Mouse (Mus musculus) adrenal gland, adult 18-20 months (tissue): ENCODE results near the gene Slc41a1. TPM values are rescaled to one million over a fixed set of nuclear protein-coding genes. Genes with fewer than 3 reads are reported as not detected.

Experiments used
- DNase-seq, 2 experiments: peaks; one replicate each; pipeline ENCODE4 v3.0.0; 2021 to 2022; ENCODE audit warnings: low spot score in 2 of 2
- total RNA-seq, 2 experiments: library from RNA; stranded (reverse); gene quantifications; 1 replicate in 1 of 2; 2 replicates in 1 of 2; pipeline ENCODE4 v1.2.3; 2021

Slc41a1 gene
- total RNA-seq, 2 experiments from 2014 or later: 29.4 to 41.6 TPM

GRCm38 (mm10) chr1:131824528-131825181, 2.6 kb upstream of the Slc41a1 start:
- no peak for DNase-seq

DNA sequence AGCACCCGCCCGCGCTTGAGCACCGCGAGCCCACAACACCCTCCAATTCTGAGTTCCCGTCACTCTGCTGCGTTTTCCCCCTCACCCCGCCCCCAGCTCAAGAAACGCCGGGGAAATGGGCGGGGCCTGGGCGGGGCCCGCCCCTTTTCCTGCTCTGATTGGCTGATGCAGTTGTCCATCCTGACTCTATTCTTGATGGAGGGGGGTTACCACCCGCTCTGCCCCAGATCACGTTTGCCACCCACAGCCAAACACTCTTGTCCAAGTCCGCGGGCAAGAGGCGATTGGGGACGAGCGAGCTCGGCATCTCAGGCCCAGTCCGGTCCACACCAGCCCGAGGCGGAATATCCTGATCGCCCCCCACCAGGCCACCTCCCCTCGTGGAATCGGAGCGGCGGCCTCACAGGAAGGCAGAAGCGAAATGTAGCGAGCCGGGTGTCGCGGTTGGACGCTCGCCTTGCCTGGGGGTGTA, 530 bp downstream of the Slc41a1 start:
- DNase-seq: peak; percentile 90 to 94

- no peak for DNase-seq
These were observed 1.2 kb downstream of the Slc41a1 start for GRCm38 (mm10) chr1:131828297-131829126.

GRCm38 (mm10) chr1:131829279-131829678, 2.0 kb downstream of the Slc41a1 start:
- DNase-seq: no peak

GRCm38 (mm10) chr1:131830561-131830960, 3.3 kb downstream of the Slc41a1 start:
- no peak for DNase-seq

DNA sequence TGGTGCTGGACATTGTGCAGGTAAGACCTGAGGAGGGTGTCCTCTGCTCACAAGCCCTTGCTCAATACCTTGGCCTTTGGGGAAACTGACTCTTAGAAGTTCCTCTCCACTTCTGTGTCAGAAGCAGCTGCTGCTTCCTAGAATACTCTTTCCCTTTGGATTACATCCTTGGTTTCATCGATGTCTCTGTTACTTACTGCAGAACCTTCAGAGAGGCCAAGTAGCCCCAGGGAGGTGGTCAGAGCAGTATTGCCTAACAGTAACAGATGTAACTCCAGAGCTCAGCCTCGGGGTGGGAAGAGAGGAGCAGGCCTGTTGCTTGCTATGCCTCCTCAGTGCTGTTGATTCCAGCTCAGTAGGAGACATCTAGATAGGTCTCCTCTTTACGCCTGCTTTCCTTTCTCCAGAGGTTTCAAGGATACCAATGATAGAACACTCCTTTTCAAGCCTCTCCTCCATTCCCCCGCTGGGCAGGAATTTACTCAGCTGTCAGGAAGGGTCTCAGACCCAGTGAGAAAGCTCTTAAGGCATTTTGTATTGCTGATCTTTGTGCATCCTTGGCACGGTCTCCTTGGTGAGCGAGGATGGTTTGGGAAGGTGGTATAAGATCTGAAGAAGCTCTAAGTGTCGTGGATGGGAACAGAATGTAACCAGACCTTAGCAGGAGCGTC, 3.8 kb downstream of the Slc41a1 start:
- DNase-seq: no peak

DNA sequence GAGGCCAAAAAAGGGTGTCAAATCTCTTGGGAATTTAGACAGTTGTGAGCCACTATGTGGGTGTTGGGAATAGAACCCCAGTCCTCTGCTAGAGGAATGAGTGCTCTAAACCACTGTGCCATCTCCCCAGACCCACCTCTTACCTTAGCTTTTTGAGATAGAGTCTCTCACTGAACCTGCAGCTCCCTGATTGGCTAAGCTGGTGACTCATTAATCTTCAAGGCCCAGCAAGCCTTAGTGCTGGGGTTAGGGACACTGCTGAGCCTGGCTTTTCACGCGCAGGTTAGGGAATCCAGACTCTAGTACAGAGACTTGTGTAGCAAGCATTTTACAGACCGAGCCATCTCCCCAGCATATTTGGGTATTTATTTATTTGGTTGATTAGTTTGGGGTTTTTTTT, 9.7 kb downstream of the Slc41a1 start:
- no peak for DNase-seq

DNA sequence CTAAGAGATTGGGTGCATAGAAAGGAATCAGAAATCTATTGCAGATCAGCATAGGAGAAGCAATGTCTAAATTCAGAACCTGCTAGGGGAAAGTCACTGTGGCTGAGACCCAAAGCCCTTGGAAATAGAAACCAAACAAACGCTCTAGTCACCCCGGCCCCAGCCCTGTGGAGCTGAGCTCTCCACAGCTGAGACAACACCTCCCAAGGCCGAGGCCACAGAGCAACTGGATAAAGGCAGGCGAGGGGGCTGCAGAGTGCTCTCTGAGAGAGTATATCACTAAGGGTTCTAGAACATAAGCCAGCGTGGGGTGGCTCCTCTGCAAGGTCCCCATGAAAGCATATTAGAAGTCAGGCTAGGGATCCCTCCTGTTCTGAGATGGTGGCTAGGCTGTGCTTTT, 11.2 kb downstream of the Slc41a1 start:
- no peak for DNase-seq

DNA sequence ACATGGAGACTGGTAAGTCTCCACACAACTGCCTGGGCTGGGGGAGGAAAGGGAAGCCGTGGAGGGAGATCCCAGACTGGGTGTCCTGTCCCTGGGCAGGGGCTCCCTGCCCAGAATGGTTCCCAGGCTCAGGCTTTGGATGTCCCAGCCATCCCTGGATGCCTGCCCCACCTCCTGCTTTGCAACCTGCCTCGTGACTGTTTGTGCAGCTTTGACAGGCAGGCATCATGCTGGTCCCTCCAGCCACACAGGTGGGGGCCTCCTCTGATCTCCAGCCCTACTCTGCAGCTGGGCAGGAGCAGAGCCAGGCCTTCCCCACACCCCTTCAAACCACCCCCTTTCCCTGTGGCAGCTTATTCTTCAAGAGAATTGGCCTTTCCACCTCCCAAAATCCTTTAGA, 12.0 kb downstream of the Slc41a1 start:
- no peak for DNase-seq

GRCm38 (mm10) chr1:131842221-131842620, 14.9 kb downstream of the Slc41a1 start:
- DNase-seq: peak in 1 of 2 experiments; percentile 25

GRCm38 (mm10) chr1:131843758-131844157, 16.5 kb downstream of the Slc41a1 start:
- DNase-seq: no peak

GRCm38 (mm10) chr1:131844883-131845282, 17.6 kb downstream of the Slc41a1 start:
- DNase-seq: no peak

- peak; percentile 49 to 53 for DNase-seq
These were observed 19.0 kb downstream of the Slc41a1 start for GRCm38 (mm10) chr1:131846255-131846654.

GRCm38 (mm10) chr1:131861811-131862210, 34.5 kb downstream of the Slc41a1 start:
- DNase-seq: no peak

- DNase-seq: no peak
These were observed 38.3 kb downstream of the Slc41a1 start for GRCm38 (mm10) chr1:131865596-131865995.

GRCm38 (mm10) chr1:131866304-131866999, 39.2 kb downstream of the Slc41a1 start:
- no peak for DNase-seq

DNA sequence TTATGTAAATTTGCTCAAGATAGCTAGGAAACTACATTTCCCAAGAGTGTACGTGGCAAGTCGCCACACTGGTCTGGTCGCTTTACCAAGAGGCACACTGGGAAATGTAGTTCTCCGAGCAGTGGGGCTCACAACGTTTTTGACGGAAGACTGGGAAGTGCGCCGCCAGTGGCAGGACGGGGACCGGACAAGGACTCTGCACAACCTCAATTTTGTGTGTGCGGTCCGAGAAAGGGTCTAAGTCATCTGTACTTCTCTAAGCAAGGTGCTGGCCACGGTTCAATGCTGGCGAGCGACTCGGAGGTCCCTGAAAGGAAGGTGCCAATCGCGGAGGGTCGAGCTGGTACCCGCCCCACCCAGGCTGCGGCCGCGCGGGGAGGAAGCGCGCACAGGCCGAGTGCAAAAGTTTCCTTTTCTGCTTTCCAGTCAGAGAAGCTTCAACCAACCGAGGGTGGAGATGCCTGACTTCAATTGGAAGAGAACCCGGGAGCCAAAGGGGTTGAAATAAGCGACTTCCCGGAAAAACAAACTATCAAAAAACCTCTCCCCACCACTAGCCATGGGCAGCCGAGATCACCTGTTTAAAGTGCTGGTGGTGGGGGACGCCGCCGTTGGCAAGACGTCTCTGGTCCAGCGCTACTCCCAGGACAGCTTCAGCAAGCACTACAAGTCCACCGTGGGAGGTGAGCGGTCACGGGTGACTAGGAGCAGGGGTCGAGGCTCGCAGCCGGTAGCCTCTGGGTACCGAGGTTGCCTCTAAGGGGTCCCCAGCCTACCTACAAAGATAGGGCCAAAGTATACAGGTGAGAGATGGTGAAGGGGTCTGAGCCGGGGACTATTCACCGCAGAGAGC, 40.0 kb downstream of the Slc41a1 start, which contains the start of gene Rab29:
Gene Rab29 (plus strand): TSS at position 132 of the 853 bp plus-strand sequence.
- peak; percentile 84 to 86 for DNase-seq

GRCm38 (mm10) chr1:131867946-131868290, 40.6 kb downstream of the Slc41a1 start:
- no peak for DNase-seq

- DNase-seq: no peak
These were observed 42.3 kb downstream of the Slc41a1 start for GRCm38 (mm10) chr1:131869561-131869960.

- DNase-seq: no peak
These were observed 45.6 kb downstream of the Slc41a1 start for GRCm38 (mm10) chr1:131872856-131873255.
